Mouse (Mus musculus) megakaryocyte-erythroid progenitor cell, adult 5-6 weeks (primary cell): ENCODE results near the gene Epha1. TPM values are rescaled to one million over a fixed set of nuclear protein-coding genes. Genes with fewer than 3 reads are reported as not detected.

Source experiments
- ATAC-seq: replicated peaks from 2 replicates; pipeline ENCODE4 v1.8.0; 2016; ENCODE audit warnings: mild to moderate bottlenecking, inconsistent platforms; ENCODE audit not compliant: severe bottlenecking, poor library complexity, low FRiP score, low TSS enrichment
- total RNA-seq, 2 experiments: library from RNA; stranded (forward) in 1 of 2; stranded (reverse) in 1 of 2; fragments of 200-1000, 215-1000 nt in 1 of 2; fragments of >200 nt in 1 of 2; fragmentation: Nextera tagmentation in 1 of 2; gene quantifications; 2 replicates each; pipeline ENCODE4 v1.2.3; 2014 to 2017

Epha1 gene
- total RNA-seq, 2 experiments from 2014 or later: not detected

- no peak for ATAC-seq
Observed at GRCm38 (mm10) chr6:42375131-42375530, 2.1 kb upstream of the Epha1 start.

GRCm38 (mm10) chr6:42374701-42375100 lies 1.6 kb upstream of the Epha1 start:
- ATAC-seq: no peak

GRCm38 (mm10) chr6:42373669-42374430 lies 782 bp upstream of the Epha1 start:
- no peak for ATAC-seq

GRCm38 (mm10) chr6:42372421-42372815 lies 650 bp downstream of the Epha1 start:
- 0 out of 2 replicates have a peak, but pooled peaks have one; percentile 7 for ATAC-seq

- no peak for ATAC-seq
Observed at GRCm38 (mm10) chr6:42372001-42372400, 1.1 kb downstream of the Epha1 start.

GRCm38 (mm10) chr6:42370630-42371363 lies 2.3 kb downstream of the Epha1 start:
- ATAC-seq: no peak

GRCm38 (mm10) chr6:42369870-42370269 lies 3.2 kb downstream of the Epha1 start:
- ATAC-seq: no peak

- no peak for ATAC-seq
Observed at GRCm38 (mm10) chr6:42365215-42365614, 7.9 kb downstream of the Epha1 start.

- no peak for ATAC-seq
Observed at GRCm38 (mm10) chr6:42364607-42365006, 8.5 kb downstream of the Epha1 start.

GRCm38 (mm10) chr6:42364066-42364465 lies 9.0 kb downstream of the Epha1 start:
- no peak for ATAC-seq

- ATAC-seq: no peak
Observed at GRCm38 (mm10) chr6:42362974-42363373, 10.1 kb downstream of the Epha1 start.

GRCm38 (mm10) chr6:42362497-42362896 lies 10.6 kb downstream of the Epha1 start:
- no peak for ATAC-seq

- no peak for ATAC-seq
Observed at GRCm38 (mm10) chr6:42362074-42362473, 11.0 kb downstream of the Epha1 start.

- ATAC-seq: no peak
Observed at GRCm38 (mm10) chr6:42361041-42361895, 11.8 kb downstream of the Epha1 start.

- ATAC-seq: no peak
Observed at GRCm38 (mm10) chr6:42360231-42360840, 12.7 kb downstream of the Epha1 start.

- no peak for ATAC-seq
Observed at GRCm38 (mm10) chr6:42359364-42360147, 13.5 kb downstream of the Epha1 start.

GRCm38 (mm10) chr6:42358901-42359300 lies 14.2 kb downstream of the Epha1 start:
- ATAC-seq: no peak

- ATAC-seq: no peak
Observed at GRCm38 (mm10) chr6:42357901-42358300, 15.2 kb downstream of the Epha1 start.

- no peak for ATAC-seq
Observed at GRCm38 (mm10) chr6:42356913-42357312, 16.2 kb downstream of the Epha1 start.
